Mouse (Mus musculus): ENCODE measurements at regions not wholly inside any gene's neighbourhood (a gene's known extent, or its start where the extent isn't known, plus 50 kb on each side); places are given as distances from the start of the nearest gene placed in this dataset.

DNA sequence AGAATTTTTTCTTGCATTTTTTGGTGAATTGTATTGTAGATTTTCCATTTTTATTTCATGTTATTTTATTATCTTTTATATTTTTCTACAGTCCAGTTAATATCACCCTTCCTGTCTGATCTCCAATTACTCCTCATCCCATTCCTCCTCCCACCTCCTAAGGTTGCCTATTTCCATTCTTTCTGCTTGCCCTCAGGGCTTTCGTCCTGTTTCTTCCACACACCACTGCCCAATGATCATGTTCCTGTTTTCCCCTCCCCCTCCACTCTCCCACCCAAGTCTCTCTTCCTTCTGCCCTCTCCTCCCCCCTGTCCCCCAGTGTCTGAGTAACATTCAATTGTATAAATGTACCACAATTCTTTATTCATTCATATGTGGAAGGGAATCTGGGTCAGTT lies 573.6 kb upstream of the Ptprd start:
- Histone ChIP-seq H3K9me3 (no peaks in the 10 kb centered on the region), H3K4me3 (replicated peaks) (no peak overlapping the region), H3K27ac (no peak overlapping the region), H3K27me3 (replicated peaks) (no peaks in the 10 kb centered on the region), H3K4me2 (replicated peaks) (no peak overlapping the region), H3K4me1 (replicated peaks) (no peaks in the 10 kb centered on the region), H3K36me3 (no peaks in the 10 kb centered on the region), H3K9ac (no peak overlapping the region)
- no peak for ATAC-seq
- WGBS, result 67% methylated on average over 1 of the region's 1 CpGs

DNA sequence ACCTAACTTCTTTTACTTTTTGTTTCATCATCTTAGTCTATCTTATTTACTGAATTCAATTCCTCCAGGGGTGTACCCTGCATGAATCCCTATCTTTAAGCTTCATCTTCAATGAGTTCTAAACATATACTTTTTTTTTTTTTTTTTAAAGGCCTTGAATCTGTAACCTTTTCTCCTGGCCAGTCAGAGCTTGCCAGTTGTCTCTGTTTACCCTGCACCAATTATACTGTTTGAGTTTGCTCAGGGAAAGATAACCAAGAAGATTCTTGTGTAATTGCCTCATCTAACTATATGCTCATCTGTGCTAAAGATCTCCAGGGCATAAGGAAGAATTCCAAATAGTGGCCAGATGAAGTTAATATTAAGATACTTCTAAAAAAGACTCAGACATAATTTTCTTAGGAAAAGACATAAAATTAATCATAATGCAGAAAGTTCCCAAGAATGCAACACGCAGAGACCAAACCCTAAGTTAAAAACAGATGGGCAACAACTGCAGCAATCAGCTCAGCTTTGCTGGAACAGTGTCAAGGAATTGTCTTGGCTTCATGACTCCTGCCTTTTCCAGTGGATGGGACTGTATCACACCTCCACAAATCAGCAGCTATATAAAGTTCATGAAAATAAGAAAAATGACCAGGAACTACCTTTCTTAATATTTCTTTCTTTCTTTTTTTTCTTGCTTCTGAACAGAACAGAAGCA lies 573.1 kb upstream of the Ptprd start:
- 24% methylated on average over 1 of the region's 1 CpGs for WGBS
- Histone ChIP-seq H3K4me1 (replicated peaks) (no peaks in the 10 kb centered on the region), H3K4me3 (replicated peaks) (no peak overlapping the region), H3K9me3 (no peaks in the 10 kb centered on the region), H3K9ac (no peak overlapping the region), H3K4me2 (replicated peaks) (no peak overlapping the region), H3K27me3 (replicated peaks) (no peaks in the 10 kb centered on the region), H3K27ac (no peak overlapping the region), H3K36me3 (no peaks in the 10 kb centered on the region)
- ATAC-seq, result peak; percentile 68

DNA sequence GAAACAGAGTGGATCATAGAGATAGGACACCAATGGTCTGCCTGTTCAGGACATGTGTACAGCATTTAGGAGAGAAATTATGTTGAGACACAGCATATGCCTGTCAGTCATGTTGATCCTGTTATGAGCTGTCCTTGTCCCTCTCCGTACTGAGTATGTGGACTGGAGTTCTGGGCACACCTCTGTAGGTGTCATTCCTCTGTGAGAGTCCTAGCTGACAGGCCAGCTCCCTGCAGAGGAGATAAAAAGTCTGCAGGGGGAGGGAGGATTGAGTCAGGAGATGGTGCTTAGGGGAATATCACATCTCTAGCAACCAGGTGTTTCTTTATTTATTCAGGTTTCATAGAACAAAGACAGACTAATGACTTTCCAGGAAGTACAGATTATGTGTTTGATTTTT lies 572.3 kb upstream of the Ptprd start:
- peak; percentile 89 for ATAC-seq

DNA sequence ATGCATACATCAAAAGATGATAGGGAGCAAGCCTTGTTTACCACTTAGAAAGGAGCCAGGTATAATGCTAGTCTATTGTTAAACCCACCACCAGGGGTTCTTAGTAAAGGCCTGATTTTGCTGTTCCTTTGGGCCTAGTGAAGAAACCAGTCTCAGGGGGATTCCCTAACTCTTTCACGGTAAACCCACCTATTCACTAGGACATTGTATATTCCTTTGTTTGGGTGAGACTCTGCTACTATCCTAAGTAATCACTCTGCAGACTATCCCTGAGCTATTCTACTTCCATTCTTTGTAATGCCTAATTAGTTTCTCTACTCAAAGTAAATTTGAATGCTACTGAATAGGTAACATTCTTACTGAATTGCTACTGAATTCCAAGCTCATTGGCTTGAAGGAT lies 571.0 kb upstream of the Ptprd start:
- Histone ChIP-seq H3K27me3 (replicated peaks) (no peaks in the 10 kb centered on the region), H3K36me3 (no peaks in the 10 kb centered on the region), H3K4me2 (replicated peaks) (no peak overlapping the region), H3K4me1 (replicated peaks) (no peaks in the 10 kb centered on the region), H3K4me3 (replicated peaks) (no peak overlapping the region), H3K27ac (no peak overlapping the region), H3K9me3 (no peaks in the 10 kb centered on the region), H3K9ac (no peak overlapping the region)
- no peak for ATAC-seq
- WGBS, result 79% methylated on average over 1 of the region's 1 CpGs

More for the DNA sequence above, 572.3 kb upstream of the Ptprd start:
- H3K4me2 ChIP-seq (replicated peaks), result no peak overlapping the region
- no peaks in the 10 kb centered on the region for H3K4me1 ChIP-seq (replicated peaks)
- no peaks in the 10 kb centered on the region for H3K36me3 ChIP-seq
- no peaks in the 10 kb centered on the region for H3K27me3 ChIP-seq (replicated peaks)
- WGBS, result 23% methylated on average over 1 of the region's 1 CpGs
- no peak overlapping the region for H3K9ac ChIP-seq
- no peak overlapping the region for H3K4me3 ChIP-seq (replicated peaks)
- no peak overlapping the region for H3K27ac ChIP-seq
- H3K9me3 ChIP-seq, result no peaks in the 10 kb centered on the region

DNA sequence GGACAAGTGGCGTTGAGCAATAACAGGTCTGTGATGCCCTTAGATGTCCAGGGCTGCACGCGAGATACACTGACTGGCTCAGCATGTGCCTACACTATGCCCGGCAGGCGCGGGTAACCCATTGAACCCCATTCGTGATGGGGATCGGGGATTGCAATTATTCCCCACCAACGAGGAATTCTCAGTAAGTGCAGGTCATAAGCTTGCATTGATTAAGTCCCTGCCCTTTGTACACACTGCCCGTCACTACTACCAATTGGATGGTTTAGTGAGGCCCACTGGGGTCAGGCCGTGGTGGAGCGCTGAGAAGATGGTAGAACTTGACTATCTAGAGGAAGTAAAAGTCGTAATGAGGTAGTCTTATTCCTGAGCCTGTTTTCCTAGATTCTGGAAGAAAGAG lies 562.1 kb upstream of the Ptprd start:
- no peak overlapping the region for H3K4me3 ChIP-seq (replicated peaks)
- H3K4me2 ChIP-seq (replicated peaks), result no peak overlapping the region
- H3K9ac ChIP-seq, result no peak overlapping the region
- H3K9me3 ChIP-seq, result no peaks in the 10 kb centered on the region
- no peak overlapping the region for H3K27ac ChIP-seq
- no peak for ATAC-seq
- 92% methylated on average over 13 of the region's 13 CpGs for WGBS
- H3K4me1 ChIP-seq (replicated peaks), result no peaks in the 10 kb centered on the region
- H3K27me3 ChIP-seq (replicated peaks), result no peaks in the 10 kb centered on the region
- no peaks in the 10 kb centered on the region for H3K36me3 ChIP-seq

DNA sequence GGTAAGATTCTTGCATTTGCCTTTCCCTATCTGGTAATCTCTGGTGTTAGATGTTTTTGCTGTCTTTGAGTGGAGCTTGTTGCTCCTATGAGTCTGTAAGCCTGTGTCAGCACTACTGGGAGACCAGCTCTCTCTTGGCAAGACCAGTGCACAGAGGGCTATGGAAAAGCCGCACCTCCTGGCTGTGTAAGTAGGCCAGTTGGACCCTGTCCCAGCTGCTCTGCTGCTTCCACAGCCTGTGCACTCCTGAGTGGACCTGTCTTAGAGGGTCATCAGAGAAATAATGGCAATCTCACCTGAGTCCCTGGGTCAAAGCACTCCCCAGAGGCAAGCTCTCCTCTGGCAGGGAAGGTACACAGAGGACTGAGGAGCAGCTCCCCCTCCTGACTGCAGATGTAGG lies 524.3 kb upstream of the Ptprd start:
- no peak overlapping the region for H3K27ac ChIP-seq
- H3K9me3 ChIP-seq, result no peaks in the 10 kb centered on the region
- no peak for ATAC-seq
- no peak overlapping the region for H3K9ac ChIP-seq
- H3K36me3 ChIP-seq, result no peaks in the 10 kb centered on the region
- WGBS, result 93% methylated on average over 1 of the region's 1 CpGs
- no peak overlapping the region for H3K4me3 ChIP-seq (replicated peaks)
- H3K4me1 ChIP-seq (replicated peaks), result no peaks in the 10 kb centered on the region
- H3K27me3 ChIP-seq (replicated peaks), result no peaks in the 10 kb centered on the region
- H3K4me2 ChIP-seq (replicated peaks), result no peak overlapping the region
